Mouse (Mus musculus): ENCODE data around the gene Acot5. TPM values are rescaled to one million over a fixed set of nuclear protein-coding genes. Genes with fewer than 3 reads are reported as not detected.
"Not testable (repeated sequence)": the region's sequence is repeated elsewhere in the genome, so short reads cannot be mapped to it uniquely, and the experiment has no call there.

Gene Acot5
- total and polyA plus RNA-seq, 3 experiments = not detected

DNA sequence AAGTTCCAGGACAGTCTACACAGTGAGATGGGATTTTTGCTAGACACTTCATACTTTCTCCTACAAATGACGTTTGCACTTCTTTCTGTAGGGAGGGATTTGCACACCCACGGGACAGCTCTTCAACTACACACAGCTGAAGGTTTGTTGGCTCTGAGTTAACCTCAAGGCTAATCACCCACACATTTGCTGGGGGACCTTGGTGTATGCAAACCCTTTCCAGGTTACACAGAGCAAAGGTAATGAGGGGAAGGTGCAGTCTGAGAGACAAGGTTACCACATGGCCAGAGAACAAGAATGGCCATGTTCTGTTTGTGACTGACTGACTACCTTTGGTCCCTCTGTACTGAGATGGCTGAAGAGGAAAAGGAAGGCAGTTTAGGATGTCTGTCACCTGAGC, 14.7 kb downstream of the Acot5 start:
- Histone ChIP-seq H3K79me2 (replicated peaks; ENCODE audit: control insufficient read depth, extremely low read depth, insufficient read depth, poor library complexity, severe bottlenecking) (no peaks in the 10 kb centered on the region), H3K4me1 (ENCODE audit: control insufficient read depth in 1 of 2, insufficient read depth in 2 of 2) (no peaks in the 10 kb centered on the region), H3K27me3 (replicated peaks) (peaks cover 3% of the 10 kb centered on the region), H3K27ac (ENCODE audit: insufficient read depth, low read depth) (no peak overlapping the region), H3K9ac (ENCODE audit: insufficient read depth, low read depth) (no peak overlapping the region), H3K4me2 (ENCODE audit: insufficient read depth, low read depth, poor library complexity, severe bottlenecking) (no peak overlapping the region), H3K9me3 (replicated peaks; ENCODE audit: low read length) (no peaks in the 10 kb centered on the region), H3K36me3 (replicated peaks in 1 of 2; ENCODE audit: control insufficient read depth in 1 of 2, insufficient read depth in 1 of 2, low read length in 1 of 2) (no peaks in the 10 kb centered on the region), H3K4me3 (replicated peaks in 1 of 3; ENCODE audit: low read depth in 2 of 3, low read length in 2 of 3, poor library complexity in 1 of 3) (no peak overlapping the region)
- dilution Hi-C loops (cut with MboI; ENCODE audit: extremely low pct_ligation_motif_present, extremely low pct_unique_long_range_greater_than_20kb, low sequenced_read_pairs) = no loop called here
- TF ChIP-seq MEF2A (IDR thresholded peaks at IDR 0.05; ENCODE audit: borderline replicate concordance, low read depth, low read length) = no peak
- no peak for TF ChIP-seq RAD21 (IDR thresholded peaks at IDR 0.05; ENCODE audit: low read depth, low read length)
- TF ChIP-seq ETS1 (conservative IDR thresholded peaks at IDR 0.05; ENCODE audit: low read depth, low read length) = no peak
- no peak for TF ChIP-seq NELFE (IDR thresholded peaks at IDR 0.05; ENCODE audit: low read depth, low read length)
- no peak for TF ChIP-seq IRF4 (IDR thresholded peaks at IDR 0.05; ENCODE audit: low read depth, low read length)
- TF ChIP-seq BHLHE40 (IDR thresholded peaks at IDR 0.05; ENCODE audit: low read depth, low read length) = no peak
- no peak for TF ChIP-seq UBTF (IDR thresholded peaks at IDR 0.05; ENCODE audit: low read depth, low read length)
- TF ChIP-seq NRF1 (IDR thresholded peaks at IDR 0.05; ENCODE audit: low read depth, low read length) = no peak
- no peak for TF ChIP-seq CHD2 (IDR thresholded peaks at IDR 0.05; ENCODE audit: low read length)
- no peak for TF ChIP-seq POLR2A (IDR thresholded peaks at IDR 0.05; ENCODE audit: low read depth, low read length)
- TF ChIP-seq RCOR1 (conservative IDR thresholded peaks at IDR 0.05; ENCODE audit: low read depth, low read length) = no peak
- TF ChIP-seq CHD1 (IDR thresholded peaks at IDR 0.05; ENCODE audit: low read depth, low read length) = no peak
- no peak for TF ChIP-seq E2F4 (IDR thresholded peaks at IDR 0.05; ENCODE audit: insufficient replicate concordance, low read depth, low read length)
- TF ChIP-seq EP300 (IDR thresholded peaks at IDR 0.05; ENCODE audit: low read length) = no peak
- TF ChIP-seq SMC3 (IDR thresholded peaks at IDR 0.05; ENCODE audit: low read depth, low read length) = no peak
- TF ChIP-seq MAX (IDR thresholded peaks at IDR 0.05; ENCODE audit: low read length) = no peak
- no peak for TF ChIP-seq MXI1 (IDR thresholded peaks at IDR 0.05; ENCODE audit: low read depth, low read length)
- in situ Hi-C loops (cut with MboI; ENCODE audit: low pct_ligation_motif_present, low pct_unique_long_range_greater_than_20kb, low sequenced_read_pairs) = no loop called here
- no peak for DNase-seq (ENCODE audit: extremely low read depth)

DNA sequence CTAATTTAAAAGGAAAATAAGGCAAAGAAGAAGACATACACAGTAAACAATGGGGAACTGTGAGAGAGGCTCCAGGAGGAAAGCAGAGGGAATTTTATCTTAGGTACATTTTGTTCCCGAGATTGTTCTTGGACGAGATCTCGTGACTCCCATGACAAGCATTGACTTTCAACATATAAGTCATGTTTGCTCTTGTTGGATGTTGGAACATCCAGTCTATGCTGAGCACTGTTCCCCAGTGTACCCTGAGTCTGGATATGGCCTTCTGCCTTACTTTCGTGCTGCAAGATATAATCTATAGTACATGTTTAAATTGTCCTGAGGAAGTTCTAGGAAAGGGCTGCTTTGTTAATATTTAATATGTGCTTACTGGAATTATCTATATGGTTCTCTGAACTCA, 15.5 kb downstream of the Acot5 start:
- dilution Hi-C loops (cut with MboI; ENCODE audit: extremely low pct_ligation_motif_present, extremely low pct_unique_long_range_greater_than_20kb, low sequenced_read_pairs) = no loop called here
- Histone ChIP-seq H3K9me3 (replicated peaks; ENCODE audit: low read length) (no peaks in the 10 kb centered on the region), H3K27ac (ENCODE audit: insufficient read depth, low read depth) (no peak overlapping the region), H3K4me1 (ENCODE audit: control insufficient read depth in 1 of 2, insufficient read depth in 2 of 2) (no peaks in the 10 kb centered on the region), H3K9ac (ENCODE audit: insufficient read depth, low read depth) (no peak overlapping the region), H3K36me3 (replicated peaks in 1 of 2; ENCODE audit: control insufficient read depth in 1 of 2, insufficient read depth in 1 of 2, low read length in 1 of 2) (no peaks in the 10 kb centered on the region), H3K27me3 (replicated peaks) (peaks cover 3% of the 10 kb centered on the region), H3K79me2 (replicated peaks; ENCODE audit: control insufficient read depth, extremely low read depth, insufficient read depth, poor library complexity, severe bottlenecking) (no peaks in the 10 kb centered on the region), H3K4me3 (replicated peaks in 1 of 3; ENCODE audit: low read depth in 2 of 3, low read length in 2 of 3, poor library complexity in 1 of 3) (no peak overlapping the region), H3K4me2 (ENCODE audit: insufficient read depth, low read depth, poor library complexity, severe bottlenecking) (no peak overlapping the region)
- TF ChIP-seq NRF1 (IDR thresholded peaks at IDR 0.05; ENCODE audit: low read depth, low read length) (no peak), EP300 (IDR thresholded peaks at IDR 0.05; ENCODE audit: low read length) (no peak), JUN (IDR thresholded peaks at IDR 0.05; ENCODE audit: insufficient read depth, low read depth, low read length) (no peak), UBTF (IDR thresholded peaks at IDR 0.05; ENCODE audit: low read depth, low read length) (no peak), PAX5 (IDR thresholded peaks at IDR 0.05; ENCODE audit: low read length) (no peak), IRF4 (IDR thresholded peaks at IDR 0.05; ENCODE audit: low read depth, low read length) (no peak), SIN3A (IDR thresholded peaks at IDR 0.05; ENCODE audit: low read length) (no peak), BHLHE40 (IDR thresholded peaks at IDR 0.05; ENCODE audit: low read depth, low read length) (no peak), MYC (IDR thresholded peaks at IDR 0.05; ENCODE audit: low read depth, low read length) (no peak), ZC3H11A (IDR thresholded peaks at IDR 0.05; ENCODE audit: low read depth, low read length) (no peak), CHD1 (IDR thresholded peaks at IDR 0.05; ENCODE audit: low read depth, low read length) (no peak), TCF12 (IDR thresholded peaks at IDR 0.05; ENCODE audit: low read depth, low read length) (no peak)
- in situ Hi-C loops (cut with MboI; ENCODE audit: low pct_ligation_motif_present, low pct_unique_long_range_greater_than_20kb, low sequenced_read_pairs) = no loop called here
- no peak for DNase-seq (ENCODE audit: extremely low read depth)

GRCm38 (mm10) chr12:84094666-84095065, 25.5 kb downstream of the Acot5 start:
- in situ Hi-C loops (cut with MboI; ENCODE audit: low pct_ligation_motif_present, low pct_unique_long_range_greater_than_20kb, low sequenced_read_pairs); H3K27ac ChIP-seq (ENCODE audit: insufficient read depth, low read depth); DNase-seq (ENCODE audit: extremely low read depth); H3K36me3 ChIP-seq (replicated peaks in 1 of 2; ENCODE audit: control insufficient read depth in 1 of 2, insufficient read depth in 1 of 2, low read length in 1 of 2); H3K79me2 ChIP-seq (replicated peaks; ENCODE audit: control insufficient read depth, extremely low read depth, insufficient read depth, poor library complexity, severe bottlenecking); H3K27me3 ChIP-seq (replicated peaks); H3K4me2 ChIP-seq (ENCODE audit: insufficient read depth, low read depth, poor library complexity, severe bottlenecking); dilution Hi-C loops (cut with MboI; ENCODE audit: extremely low pct_ligation_motif_present, extremely low pct_unique_long_range_greater_than_20kb, low sequenced_read_pairs); H3K4me3 ChIP-seq (replicated peaks in 1 of 3; ENCODE audit: low read depth in 2 of 3, low read length in 2 of 3, poor library complexity in 1 of 3); H3K9ac ChIP-seq (ENCODE audit: insufficient read depth, low read depth); H3K9me3 ChIP-seq (replicated peaks; ENCODE audit: low read length); H3K4me1 ChIP-seq (ENCODE audit: control insufficient read depth in 1 of 2, insufficient read depth in 2 of 2): not testable (repeated sequence)
